Mouse (Mus musculus) lung, adult 2 months (tissue): ENCODE results near the gene Dnmt3b.

Experiments
- CTCF ChIP-seq: fragments of 200-500 bp; IDR thresholded peaks from 2 replicates; pipeline ENCODE4 v1.5.1; 2011; ENCODE audit warnings: mild to moderate bottlenecking, low read length, control low read depth; ENCODE audit not compliant: insufficient read depth
- POLR2A ChIP-seq: fragments of 200-500 bp; IDR thresholded peaks from 2 replicates; pipeline ENCODE4 v1.6.1; 2011; ENCODE audit warnings: low read depth, mild to moderate bottlenecking, control low read depth, low read length, borderline replicate concordance; ENCODE audit errors: extremely low read depth

GRCm38 (mm10) chr2:153607870-153608515, 41.3 kb upstream of the Dnmt3b start:
- TF ChIP-seq CTCF (no peak), POLR2A (no peak)
